Mouse (Mus musculus) myocyte (in vitro differentiated cells): ENCODE data around the gene Upk3b. TPM values are rescaled to one million over a fixed set of nuclear protein-coding genes. Genes with fewer than 3 reads are reported as not detected.
A peak's percentile ranks its signal among the peaks of the same experiment; 100 is the strongest.

Source experiments
- H3K27me3 ChIP-seq: one replicate; pipeline ENCODE4 v1.6.1; 2011; ENCODE audit not compliant: control insufficient read depth, insufficient read depth, insufficient read length
- H3K36me3 ChIP-seq: one replicate; pipeline ENCODE4 v1.6.1; 2011; ENCODE audit not compliant: control insufficient read depth, insufficient read depth
- H3K4me2 ChIP-seq: one replicate; pipeline ENCODE4 v1.6.1; 2011; ENCODE audit warnings: low read depth, control low read depth
- H3K4me3 ChIP-seq: one replicate; pipeline ENCODE4 v1.5.1; 2011; ENCODE audit warnings: mild to moderate bottlenecking, control low read depth, moderate library complexity
- H3K79me2 ChIP-seq: one replicate; pipeline ENCODE4 v1.6.1; 2011; ENCODE audit not compliant: control insufficient read depth, insufficient read depth
- H3ac ChIP-seq: one replicate; pipeline ENCODE4 v1.6.1; 2011; ENCODE audit not compliant: control insufficient read depth, insufficient read length
- CEBPB ChIP-seq: IDR thresholded peaks from 2 replicates; pipeline ENCODE4 v1.6.1; 2011; ENCODE audit warnings: mild to moderate bottlenecking, moderate library complexity; ENCODE audit not compliant: poor library complexity, insufficient read depth, severe bottlenecking
- E2F4 ChIP-seq: IDR thresholded peaks from one replicate; pipeline ENCODE4 v1.6.1; 2011; ENCODE audit warnings: mild to moderate bottlenecking, control low read depth, moderate library complexity; ENCODE audit not compliant: insufficient read depth
- MAX ChIP-seq: IDR thresholded peaks from one replicate; pipeline ENCODE4 v1.6.1; 2011; ENCODE audit warnings: low read depth, mild to moderate bottlenecking, control low read depth
- MYOD1 ChIP-seq, 3 experiments: IDR thresholded peaks; one replicate each; pipeline ENCODE4 v1.6.1; 2011; ENCODE audit warnings: control low read depth in 2 of 3, low read depth in 2 of 3, mild to moderate bottlenecking in 2 of 3, moderate library complexity in 1 of 3; ENCODE audit not compliant: insufficient read length in 2 of 3, control insufficient read depth in 1 of 3
- MYOG ChIP-seq, 3 experiments: IDR thresholded peaks; one replicate each; pipeline ENCODE4 v1.6.1; 2011; ENCODE audit warnings: control low read depth in 2 of 3, low read depth in 2 of 3, mild to moderate bottlenecking in 2 of 3; ENCODE audit not compliant: insufficient read length in 2 of 3, control insufficient read depth in 1 of 3, insufficient read depth in 1 of 3
- POLR2A ChIP-seq: IDR thresholded peaks from one replicate; pipeline ENCODE4 v1.6.1; 2011; ENCODE audit warnings: low read depth, mild to moderate bottlenecking, control low read depth, moderate library complexity; ENCODE audit not compliant: insufficient read length
- POLR2AphosphoS2 ChIP-seq: IDR thresholded peaks from one replicate; pipeline ENCODE4 v1.6.1; 2011; ENCODE audit warnings: low read depth, control low read depth; ENCODE audit not compliant: insufficient read length
- REST ChIP-seq: IDR thresholded peaks from one replicate; pipeline ENCODE4 v1.6.1; 2011; ENCODE audit warnings: mild to moderate bottlenecking, control low read depth, moderate library complexity; ENCODE audit not compliant: insufficient read depth, insufficient read length
- SRF ChIP-seq: IDR thresholded peaks from one replicate; pipeline ENCODE4 v1.6.1; 2011; ENCODE audit warnings: low read depth; ENCODE audit not compliant: control insufficient read depth, insufficient read length
- TCF12 ChIP-seq: IDR thresholded peaks from one replicate; pipeline ENCODE4 v1.6.1; 2011; ENCODE audit warnings: mild to moderate bottlenecking, control low read depth; ENCODE audit not compliant: poor library complexity, insufficient read depth, severe bottlenecking
- TCF3 ChIP-seq: IDR thresholded peaks from one replicate; pipeline ENCODE4 v1.6.1; 2011; ENCODE audit warnings: low read depth, control low read depth; ENCODE audit not compliant: insufficient read length
- USF1 ChIP-seq: IDR thresholded peaks from one replicate; pipeline ENCODE4 v1.6.1; 2011; ENCODE audit warnings: low read depth, mild to moderate bottlenecking, control low read depth, moderate library complexity
- polyA plus RNA-seq: library from polyadenylated mRNA; unstranded; fragments of >200 nt; fragmentation: generic; extraction: Trizol; gene quantifications from one replicate; pipeline ENCODE4 v1.2.1, GENCODE M21; 2012; ENCODE audit warnings: missing spikeins

Upk3b gene
- polyA plus RNA-seq, 1 experiment = not detected

GRCm38 (mm10) chr5:136019907-136020306 is 18.4 kb upstream of the Upk3b start:
- H3K27me3 ChIP-seq = no peaks in the 10 kb centered on the region
- peak overlapping the region; percentile 12 for H3K4me2 ChIP-seq
- H3ac ChIP-seq = no peak overlapping the region
- H3K4me3 ChIP-seq = no peak overlapping the region
- TF ChIP-seq MYOG (IDR thresholded peaks at IDR 0.05; ENCODE audit: control insufficient read depth in 1 of 3, insufficient read depth in 1 of 3, insufficient read length in 2 of 3, low read depth in 2 of 3) = peak; percentile 29 to 86 (median 33)
- peak in 2 of 3 experiments; percentile 16 to 71 for TF ChIP-seq MYOD1 (IDR thresholded peaks at IDR 0.05; ENCODE audit: control insufficient read depth in 1 of 3, insufficient read length in 2 of 3, low read depth in 2 of 3)
- TF ChIP-seq POLR2AphosphoS2 = no peak
- no peak for TF ChIP-seq CEBPB
- TF ChIP-seq USF1 = no peak
- no peak for TF ChIP-seq SRF
- TF ChIP-seq REST = no peak
- TF ChIP-seq E2F4 = no peak
- TF ChIP-seq MAX = no peak
- TF ChIP-seq TCF12 = no peak
- no peak for TF ChIP-seq POLR2A
- no peak for TF ChIP-seq TCF3
- peaks cover 6% of the 10 kb centered on the region for H3K79me2 ChIP-seq
- H3K36me3 ChIP-seq = no peaks in the 10 kb centered on the region

- H3K27me3 ChIP-seq = no peaks in the 10 kb centered on the region
- no peak overlapping the region for H3K4me3 ChIP-seq
- no peak overlapping the region for H3K4me2 ChIP-seq
- H3K36me3 ChIP-seq = no peaks in the 10 kb centered on the region
- TF ChIP-seq REST (no peak), MAX (no peak), TCF12 (no peak), POLR2AphosphoS2 (no peak), E2F4 (no peak), USF1 (no peak), MYOD1 (IDR thresholded peaks at IDR 0.05; ENCODE audit: control insufficient read depth in 1 of 3, insufficient read length in 2 of 3, low read depth in 2 of 3) (no peak), CEBPB (no peak), POLR2A (no peak), SRF (no peak), TCF3 (no peak), MYOG (IDR thresholded peaks at IDR 0.05; ENCODE audit: control insufficient read depth in 1 of 3, insufficient read depth in 1 of 3, insufficient read length in 2 of 3, low read depth in 2 of 3) (no peak)
- H3K79me2 ChIP-seq = no peaks in the 10 kb centered on the region
- no peak overlapping the region for H3ac ChIP-seq
Measured at GRCm38 (mm10) chr5:136025712-136026111, 12.6 kb upstream of the Upk3b start.

GRCm38 (mm10) chr5:136026859-136027258 is 11.4 kb upstream of the Upk3b start:
- no peak overlapping the region for H3K4me2 ChIP-seq
- no peaks in the 10 kb centered on the region for H3K36me3 ChIP-seq
- no peak overlapping the region for H3ac ChIP-seq
- H3K4me3 ChIP-seq = no peak overlapping the region
- H3K27me3 ChIP-seq = no peaks in the 10 kb centered on the region
- H3K79me2 ChIP-seq = no peaks in the 10 kb centered on the region
- TF ChIP-seq MYOG (IDR thresholded peaks at IDR 0.05; ENCODE audit: control insufficient read depth in 1 of 3, insufficient read depth in 1 of 3, insufficient read length in 2 of 3, low read depth in 2 of 3) (no peak), SRF (no peak), MYOD1 (IDR thresholded peaks at IDR 0.05; ENCODE audit: control insufficient read depth in 1 of 3, insufficient read length in 2 of 3, low read depth in 2 of 3) (no peak), E2F4 (no peak), POLR2AphosphoS2 (no peak), TCF3 (no peak), USF1 (no peak), REST (no peak)

GRCm38 (mm10) chr5:136027612-136028311 is 10.5 kb upstream of the Upk3b start:
- Histone ChIP-seq H3K79me2 (no peaks in the 10 kb centered on the region), H3K27me3 (no peaks in the 10 kb centered on the region), H3K4me2 (no peak overlapping the region), H3K4me3 (no peak overlapping the region), H3ac (no peak overlapping the region), H3K36me3 (no peaks in the 10 kb centered on the region)
- TF ChIP-seq MAX = no peak
- TF ChIP-seq POLR2A = no peak
- no peak for TF ChIP-seq TCF12
- no peak for TF ChIP-seq POLR2AphosphoS2

- Histone ChIP-seq H3K4me3 (no peak overlapping the region), H3K36me3 (no peaks in the 10 kb centered on the region), H3K27me3 (no peaks in the 10 kb centered on the region), H3K79me2 (no peaks in the 10 kb centered on the region), H3K4me2 (no peak overlapping the region), H3ac (no peak overlapping the region)
- TF ChIP-seq MYOD1 (IDR thresholded peaks at IDR 0.05; ENCODE audit: control insufficient read depth in 1 of 3, insufficient read length in 2 of 3, low read depth in 2 of 3) (no peak), USF1 (no peak), SRF (no peak), MYOG (IDR thresholded peaks at IDR 0.05; ENCODE audit: control insufficient read depth in 1 of 3, insufficient read depth in 1 of 3, insufficient read length in 2 of 3, low read depth in 2 of 3) (no peak), REST (no peak), MAX (no peak), TCF3 (no peak), POLR2AphosphoS2 (no peak), CEBPB (no peak), POLR2A (no peak), E2F4 (no peak), TCF12 (no peak)
Measured at GRCm38 (mm10) chr5:136034868-136035267, 3.4 kb upstream of the Upk3b start.
